Mouse (Mus musculus) brain, embryonic 14.5 days (tissue): ENCODE measurements around the gene Faap100.

Source experiments
- CTCF ChIP-seq: fragments of 200-500 bp; IDR thresholded peaks from 2 replicates; pipeline ENCODE4 v1.5.1; 2012; ENCODE audit warnings: inconsistent platforms, mild to moderate bottlenecking, moderate library complexity, borderline replicate concordance; ENCODE audit not compliant: insufficient read depth, insufficient read length; ENCODE audit errors: extremely low read depth
- POLR2A ChIP-seq: fragments of 200-500 bp; IDR thresholded peaks from 2 replicates; pipeline ENCODE4 v1.6.1; 2012; ENCODE audit warnings: mild to moderate bottlenecking, inconsistent platforms, borderline replicate concordance; ENCODE audit not compliant: poor library complexity, insufficient read depth, insufficient read length, severe bottlenecking; ENCODE audit errors: extremely low read depth

- TF ChIP-seq POLR2A (no peak), CTCF (no peak)
Measured at GRCm38 (mm10) chr11:120345067-120345681, 33.4 kb downstream of the Faap100 start.
